In genomic region chr2:30783346-30783745, GRCm38 (mm10) we compare ENCODE assay signal across 8 mouse cellular contexts. TPM values are rescaled to one million over a fixed set of nuclear protein-coding genes. Genes with fewer than 3 reads are reported as not detected.
DNase-seq lines count a peak whose midpoint lies in the region; ATAC-seq and TF ChIP-seq lines count a peak whose summit lies in the region.

No protein-coding gene starts in this region.

- peaks cover 26% of the 10 kb centered on the region for H3K4me1 ChIP-seq in embryonic facial prominence, embryonic 11.5 days (ENCODE audit: control insufficient read depth, insufficient read depth, low read length)
- peaks cover 12% of the 10 kb centered on the region for H3K4me1 ChIP-seq in kidney, adult 2 months (ENCODE audit: control insufficient read depth, insufficient read depth, low read length)
- H3K4me1 ChIP-seq in limb, embryonic 10.5 days, result peaks cover 68% of the 10 kb centered on the region
- peaks cover 87% of the 10 kb centered on the region for H3K4me1 ChIP-seq in midbrain, embryonic 10.5 days
- no peaks in the 10 kb centered on the region; the same call in 1 of the 2 replicates for H3K4me1 ChIP-seq in stomach, postnatal 0 days (replicated peaks; ENCODE audit: control insufficient read depth, insufficient read depth)

- no peak for ATAC-seq in embryonic facial prominence, embryonic 11.5 days (replicated peaks; ENCODE audit: insufficient number of reproducible peaks, low FRiP score, low TSS enrichment, low read depth)
- ATAC-seq in stomach, postnatal 0 days (ENCODE audit: low FRiP score, low TSS enrichment), result peak; percentile 71

- WGBS in embryonic facial prominence, embryonic 11.5 days, result under 1% methylated on average over 13 of the region's 13 CpGs
- WGBS in kidney, adult 2 months, result 3% methylated on average over 13 of the region's 13 CpGs
- 2% methylated on average over 13 of the region's 13 CpGs for WGBS in limb, embryonic 10.5 days
- under 1% methylated on average over 13 of the region's 13 CpGs for WGBS in midbrain, embryonic 10.5 days
- 2% methylated on average over 13 of the region's 13 CpGs for WGBS in stomach, postnatal 0 days

- peak overlapping the region; percentile 62 for H3K27ac ChIP-seq in embryonic facial prominence, embryonic 11.5 days (replicated peaks; ENCODE audit: low read depth, low read length)
- H3K27ac ChIP-seq in kidney, adult 2 months (ENCODE audit: insufficient read depth, low read depth, low read length), result peak overlapping the region; percentile 66
- peak overlapping the region; percentile 91 for H3K27ac ChIP-seq in limb, embryonic 10.5 days
- H3K27ac ChIP-seq in midbrain, embryonic 10.5 days (replicated peaks), result peak overlapping the region; percentile 92
- peak overlapping the region; percentile 56 for H3K27ac ChIP-seq in stomach, postnatal 0 days (replicated peaks)

- no peaks in the 10 kb centered on the region for H3K27me3 ChIP-seq in embryonic facial prominence, embryonic 11.5 days (ENCODE audit: control insufficient read depth, insufficient read depth, low read length)
- H3K27me3 ChIP-seq in kidney, adult 2 months (replicated peaks; ENCODE audit: control insufficient read depth, insufficient read depth, low read length), result no peaks in the 10 kb centered on the region
- no peaks in the 10 kb centered on the region for H3K27me3 ChIP-seq in limb, embryonic 10.5 days (ENCODE audit: low read depth, poor library complexity, severe bottlenecking)
- 0 out of 2 replicates have a peak, but pooled peaks cover 5% of the 10 kb centered on the region for H3K27me3 ChIP-seq in midbrain, embryonic 10.5 days (ENCODE audit: low read depth, poor library complexity, severe bottlenecking)
- H3K27me3 ChIP-seq in stomach, postnatal 0 days (ENCODE audit: control insufficient read depth, insufficient read depth, low read length), result no peaks in the 10 kb centered on the region

- H3K9ac ChIP-seq in embryonic facial prominence, embryonic 11.5 days (replicated peaks; ENCODE audit: low read length), result peak overlapping the region; percentile 59
- H3K9ac ChIP-seq in stomach, postnatal 0 days (ENCODE audit: low read length), result peak overlapping the region; percentile 47

- no peaks in the 10 kb centered on the region for H3K9me3 ChIP-seq in embryonic facial prominence, embryonic 11.5 days (replicated peaks; ENCODE audit: control insufficient read depth, low read length)
- H3K9me3 ChIP-seq in limb, embryonic 10.5 days (replicated peaks), result no peaks in the 10 kb centered on the region
- no peaks in the 10 kb centered on the region for H3K9me3 ChIP-seq in midbrain, embryonic 10.5 days (replicated peaks)
- H3K9me3 ChIP-seq in stomach, postnatal 0 days (ENCODE audit: control insufficient read depth, low read length), result no peaks in the 10 kb centered on the region

- TF ChIP-seq EP300 in stomach, postnatal 0 days (optimal IDR thresholded peaks at IDR 0.05), result no peak

- peak; percentile 78 to 90 for DNase-seq in adrenal gland, adult (ENCODE audit: inconsistent age in 2 of 2, low spot score in 1 of 2)
- DNase-seq in adrenal gland, postnatal 4 days (ENCODE audit: low spot score in 2 of 2), result no peak
- peak; percentile 85 for DNase-seq in embryonic facial prominence, embryonic 11.5 days (ENCODE audit: low spot score)
- DNase-seq in heart, adult 8-10 months (ENCODE audit: low spot score), result peak; percentile 84
- peak; percentile 88 for DNase-seq in kidney, adult 2 months
- DNase-seq in limb, embryonic 10.5 days (ENCODE audit: low spot score), result peak; percentile 83
- peak; percentile 81 for DNase-seq in midbrain, embryonic 10.5 days (ENCODE audit: low spot score)
- peak; percentile 78 for DNase-seq in stomach, postnatal 0 days (ENCODE audit: low spot score)

- H3K4me3 ChIP-seq in embryonic facial prominence, embryonic 11.5 days (ENCODE audit: low read depth, low read length), result no peak overlapping the region
- 0 out of 2 replicates have a peak overlapping the region, but pooled peaks have one; percentile 2 for H3K4me3 ChIP-seq in kidney, adult 2 months (ENCODE audit: insufficient read depth, low read depth, low read length)
- peak overlapping the region; percentile 50 for H3K4me3 ChIP-seq in limb, embryonic 10.5 days
- H3K4me3 ChIP-seq in midbrain, embryonic 10.5 days, result peak overlapping the region; percentile 50
- H3K4me3 ChIP-seq in stomach, postnatal 0 days (ENCODE audit: low read depth, low read length), result peak overlapping the region; percentile 13; the same call in 1 of the 2 replicates

- no peaks in the 10 kb centered on the region for H3K36me3 ChIP-seq in embryonic facial prominence, embryonic 11.5 days (replicated peaks; ENCODE audit: control insufficient read depth, insufficient read depth, low read depth, low read length)
- H3K36me3 ChIP-seq in kidney, adult 2 months (ENCODE audit: control insufficient read depth, insufficient read depth, low read length), result no peaks in the 10 kb centered on the region
- H3K36me3 ChIP-seq in limb, embryonic 10.5 days, result no peaks in the 10 kb centered on the region
- H3K36me3 ChIP-seq in midbrain, embryonic 10.5 days, result no peaks in the 10 kb centered on the region
- no peaks in the 10 kb centered on the region for H3K36me3 ChIP-seq in stomach, postnatal 0 days (ENCODE audit: control insufficient read depth, insufficient read depth, low read length)

- TF ChIP-seq CTCF in kidney, adult 2 months (conservative IDR thresholded peaks at IDR 0.05; ENCODE audit: insufficient read depth, insufficient read length, low read depth, low read length), result no peak
- no peak for TF ChIP-seq CTCF in stomach, postnatal 0 days (IDR thresholded peaks at IDR 0.05; ENCODE audit: low read depth)

- H3K4me2 ChIP-seq in embryonic facial prominence, embryonic 11.5 days (ENCODE audit: low read depth, low read length), result peak overlapping the region; percentile 23
- H3K4me2 ChIP-seq in stomach, postnatal 0 days (replicated peaks; ENCODE audit: low read depth), result peak overlapping the region; percentile 62

- no peak for TF ChIP-seq POLR2A in kidney, adult 2 months (IDR thresholded peaks at IDR 0.05; ENCODE audit: low read depth, low read length)

RNA-seq across cellular contexts. Expression of gene 1700001O22Rik, which starts 20.1 kb away (rescaled TPM):
- 1 to 10 TPM; 1.2 to 1.9 TPM for total RNA-seq in adrenal gland, postnatal 4 days (2021)
- 1.8 and 3.6 TPM in 2 replicates for polyA plus RNA-seq in embryonic facial prominence, embryonic 11.5 days (2014; fragmentation: Nextera tagmentation; extraction: Ambion mirVana)
- total RNA-seq in heart, adult 8-10 months (2022), result 1 to 10 TPM in 1 of 4 experiments, under 1 TPM in 3; 0.24 to 1.2 (median 0.55) TPM
- polyA plus RNA-seq in kidney, adult 2 months (2012; rRNA removed), result 1.7 and 4.1 TPM in 2 replicates
- polyA plus RNA-seq in limb, embryonic 10.5 days (2016; fragmentation: Nextera tagmentation; extraction: Ambion mirVana), result 2.1 and 4.0 TPM in 2 replicates
- 3.5 and 4.0 TPM in 2 replicates for polyA plus RNA-seq in midbrain, embryonic 10.5 days (2016; fragmentation: Nextera tagmentation; extraction: Ambion mirVana)
- 2.0 and 2.5 TPM in 2 replicates for polyA plus RNA-seq in stomach, postnatal 0 days (2015; fragmentation: Nextera tagmentation; extraction: Ambion mirVana)

RNA-seq across cellular contexts. Expression of gene Ntmt1, which starts 24.3 kb away (rescaled TPM):
- 10 to 100 TPM; 43.1 to 44.4 TPM for total RNA-seq in adrenal gland, postnatal 4 days (2021)
- polyA plus RNA-seq in embryonic facial prominence, embryonic 11.5 days (2014; fragmentation: Nextera tagmentation; extraction: Ambion mirVana), result 98.9 and 101 TPM in 2 replicates
- 10 to 100 TPM; 23.8 to 27.7 (median 25.3) TPM for total RNA-seq in heart, adult 8-10 months (2022)
- polyA plus RNA-seq in kidney, adult 2 months (2012; rRNA removed), result 26.4 and 27.3 TPM in 2 replicates
- 138 and 141 TPM in 2 replicates for polyA plus RNA-seq in limb, embryonic 10.5 days (2016; fragmentation: Nextera tagmentation; extraction: Ambion mirVana)
- polyA plus RNA-seq in midbrain, embryonic 10.5 days (2016; fragmentation: Nextera tagmentation; extraction: Ambion mirVana), result 126 and 127 TPM in 2 replicates
- 52.4 and 53.3 TPM in 2 replicates for polyA plus RNA-seq in stomach, postnatal 0 days (2015; fragmentation: Nextera tagmentation; extraction: Ambion mirVana)

RNA-seq across cellular contexts. Expression of gene Asb6, which starts 46.8 kb away (rescaled TPM):
- 10 to 100 TPM; 28.9 to 32.0 TPM for total RNA-seq in adrenal gland, postnatal 4 days (2021)
- 27.6 and 35.7 TPM in 2 replicates for polyA plus RNA-seq in embryonic facial prominence, embryonic 11.5 days (2014; fragmentation: Nextera tagmentation; extraction: Ambion mirVana)
- 10 to 100 TPM in 1 of 4 experiments, 1 to 10 TPM in 3; 8.4 to 11.3 (median 8.7) TPM for total RNA-seq in heart, adult 8-10 months (2022)
- polyA plus RNA-seq in kidney, adult 2 months (2012; rRNA removed), result 24.5 and 35.2 TPM in 2 replicates
- 59.4 and 61.3 TPM in 2 replicates for polyA plus RNA-seq in limb, embryonic 10.5 days (2016; fragmentation: Nextera tagmentation; extraction: Ambion mirVana)
- polyA plus RNA-seq in midbrain, embryonic 10.5 days (2016; fragmentation: Nextera tagmentation; extraction: Ambion mirVana), result 43.9 and 45.8 TPM in 2 replicates
- polyA plus RNA-seq in stomach, postnatal 0 days (2015; fragmentation: Nextera tagmentation; extraction: Ambion mirVana), result 17.2 and 19.6 TPM in 2 replicates

RNA-seq across cellular contexts. Expression of gene Prrx2, which starts 51.4 kb away (rescaled TPM):
- 1 to 10 TPM; 2.8 to 3.3 TPM for total RNA-seq in adrenal gland, postnatal 4 days (2021)
- polyA plus RNA-seq in embryonic facial prominence, embryonic 11.5 days (2014; fragmentation: Nextera tagmentation; extraction: Ambion mirVana), result 106 and 109 TPM in 2 replicates
- total RNA-seq in heart, adult 8-10 months (2022), result under 1 TPM; 0.28 to 1.00 (median 0.73) TPM
- polyA plus RNA-seq in kidney, adult 2 months (2012; rRNA removed), result 4.7 and 6.7 TPM in 2 replicates
- 111 and 140 TPM in 2 replicates for polyA plus RNA-seq in limb, embryonic 10.5 days (2016; fragmentation: Nextera tagmentation; extraction: Ambion mirVana)
- polyA plus RNA-seq in midbrain, embryonic 10.5 days (2016; fragmentation: Nextera tagmentation; extraction: Ambion mirVana), result 22.3 and 29.5 TPM in 2 replicates
- polyA plus RNA-seq in stomach, postnatal 0 days (2015; fragmentation: Nextera tagmentation; extraction: Ambion mirVana), result 1.8 and 2.0 TPM in 2 replicates

Comparison
In these comparisons a context has a peak if more than half of its experiments do, and no peak if none do; other contexts are left out.
1. DNase-seq: peak in adrenal gland, adult (2 of 2), embryonic facial prominence, embryonic 11.5 days (single experiment), heart, adult 8-10 months (single experiment), kidney, adult 2 months (single experiment), limb, embryonic 10.5 days (single experiment), midbrain, embryonic 10.5 days (single experiment) and stomach, postnatal 0 days (single experiment); none in adrenal gland, postnatal 4 days (0 of 2).
2. Peak in every context shown above with its lines, with median percentiles within 50 percentile points of each other: H3K27ac ChIP-seq.